Mouse (Mus musculus): ENCODE data around the gene Prr15. TPM values are rescaled to one million over a fixed set of nuclear protein-coding genes. Genes with fewer than 3 reads are reported as not detected.
A peak's percentile ranks its signal among the peaks of the same experiment; 100 is the strongest.

Gene Prr15
- total and polyA plus RNA-seq, 2 experiments from 2014 or later: 2.6 to 4.8 TPM

DNA sequence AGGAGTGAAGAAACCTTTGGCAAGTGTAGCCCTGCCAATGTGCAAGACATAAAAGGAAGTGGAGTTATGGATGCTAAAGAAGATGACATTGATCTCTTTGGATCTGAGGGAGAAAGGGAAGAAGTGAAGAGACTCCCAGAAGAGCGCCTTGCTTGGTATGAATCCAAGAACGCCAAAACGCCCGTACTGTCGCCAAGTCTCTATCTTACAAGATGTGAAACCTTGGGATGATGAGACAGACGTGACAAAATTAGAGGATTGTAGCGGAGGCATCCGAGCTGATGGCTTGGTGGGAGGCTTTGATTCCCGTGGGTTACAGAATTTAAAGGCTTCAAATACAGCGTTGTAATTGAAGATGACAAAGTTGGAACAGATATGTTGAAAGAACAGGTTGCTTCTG, 16.6 kb downstream of the Prr15 start:
- H3K27me3 ChIP-seq (ENCODE audit: insufficient read depth, low read length): no peaks in the 10 kb centered on the region
- H3K36me3 ChIP-seq (ENCODE audit: insufficient read depth): no peaks in the 10 kb centered on the region
- TF ChIP-seq CTCF (IDR thresholded peaks at IDR 0.05; ENCODE audit: low read depth): no peak
- WGBS: 63% methylated on average over 10 of the region's 10 CpGs
- DNase-seq: peak; percentile 36
- H3K9me3 ChIP-seq (ENCODE audit: low read length): no peaks in the 10 kb centered on the region
- H3K9ac ChIP-seq: no peak overlapping the region
- H3K4me2 ChIP-seq (ENCODE audit: low read depth): no peak overlapping the region
- no peak overlapping the region for H3K4me3 ChIP-seq (ENCODE audit: low read depth, low read length)
- H3K27ac ChIP-seq (ENCODE audit: low read depth, low read length): no peak overlapping the region
- peak; percentile 45 for ATAC-seq
- no peaks in the 10 kb centered on the region for H3K4me1 ChIP-seq (ENCODE audit: insufficient read depth)

DNA sequence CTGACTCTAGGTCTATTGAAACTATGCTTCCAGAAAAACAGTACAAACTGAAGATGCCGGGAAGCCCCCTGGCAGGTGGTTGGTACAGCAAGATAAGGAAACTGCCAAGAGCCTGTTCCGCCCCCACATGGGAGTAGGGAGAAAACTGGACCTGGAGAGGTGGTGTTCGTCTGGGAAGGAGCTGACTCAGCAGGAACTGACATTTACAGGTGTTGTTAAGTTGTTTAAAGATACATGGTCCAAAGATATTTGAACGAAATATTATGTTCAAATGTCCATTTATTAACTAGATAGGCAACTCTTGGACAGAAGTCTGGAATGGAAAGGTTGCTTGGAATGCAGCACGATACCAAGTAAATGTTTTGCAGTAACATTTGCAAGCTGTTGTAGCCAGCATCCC, 26.2 kb downstream of the Prr15 start:
- no peaks in the 10 kb centered on the region for H3K4me1 ChIP-seq (ENCODE audit: insufficient read depth)
- H3K9ac ChIP-seq: no peak overlapping the region
- no peak overlapping the region for H3K4me2 ChIP-seq (ENCODE audit: low read depth)
- H3K36me3 ChIP-seq (ENCODE audit: insufficient read depth): no peaks in the 10 kb centered on the region
- TF ChIP-seq CTCF (IDR thresholded peaks at IDR 0.05; ENCODE audit: low read depth): no peak
- WGBS: 83% methylated on average over 5 of the region's 5 CpGs
- DNase-seq (no peak), ATAC-seq (no peak)
- no peak overlapping the region for H3K4me3 ChIP-seq (ENCODE audit: low read depth, low read length)
- H3K27ac ChIP-seq (ENCODE audit: low read depth, low read length): no peak overlapping the region
- H3K27me3 ChIP-seq (ENCODE audit: insufficient read depth, low read length): no peaks in the 10 kb centered on the region
- H3K9me3 ChIP-seq (ENCODE audit: low read length): no peaks in the 10 kb centered on the region

DNA sequence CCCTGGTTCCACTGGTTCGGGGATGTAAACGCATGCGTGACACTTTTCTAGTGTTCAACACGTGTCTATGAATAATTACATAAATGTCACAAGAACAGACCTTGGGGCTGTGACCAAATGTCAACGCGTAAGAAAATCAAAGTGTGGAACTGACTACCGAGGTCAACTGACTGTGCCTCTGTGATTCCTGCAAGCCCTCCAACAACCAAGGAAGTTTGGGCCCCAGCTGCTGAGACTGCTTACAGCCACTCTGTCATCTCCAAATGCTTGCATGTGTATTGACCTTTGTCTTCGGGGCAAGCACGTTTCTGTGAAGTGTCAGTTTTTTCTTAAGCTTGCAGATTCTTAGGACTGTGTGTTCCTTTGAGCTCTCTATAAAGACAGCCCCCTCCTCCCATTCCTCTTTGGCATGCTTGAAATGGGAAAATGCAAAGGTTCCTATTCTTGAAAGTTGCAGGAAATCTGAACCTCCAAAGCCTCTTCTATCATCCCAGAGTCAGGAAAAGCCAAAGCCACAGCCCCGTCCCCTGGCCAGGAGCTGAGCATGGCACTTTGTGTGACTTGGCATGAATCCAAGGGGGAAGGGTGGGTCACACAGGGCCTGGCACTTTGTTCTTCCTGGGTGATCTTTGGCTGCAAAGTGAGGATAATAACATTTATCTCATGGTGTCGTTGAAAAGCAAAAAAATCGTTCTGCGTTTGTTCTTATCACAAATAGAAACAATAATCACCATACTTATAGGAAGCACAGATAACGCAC, 27.5 kb downstream of the Prr15 start:
- no peaks in the 10 kb centered on the region for H3K36me3 ChIP-seq (ENCODE audit: insufficient read depth)
- TF ChIP-seq CTCF (IDR thresholded peaks at IDR 0.05; ENCODE audit: low read depth): no peak
- H3K4me3 ChIP-seq (ENCODE audit: low read depth, low read length): no peak overlapping the region
- no peak overlapping the region for H3K4me2 ChIP-seq (ENCODE audit: low read depth)
- H3K4me1 ChIP-seq (ENCODE audit: insufficient read depth): no peaks in the 10 kb centered on the region
- no peaks in the 10 kb centered on the region for H3K9me3 ChIP-seq (ENCODE audit: low read length)
- no peak for DNase-seq
- ATAC-seq: no peak
- WGBS: 64% methylated on average over 14 of the region's 14 CpGs
- H3K9ac ChIP-seq: no peak overlapping the region
- no peak overlapping the region for H3K27ac ChIP-seq (ENCODE audit: low read depth, low read length)
- H3K27me3 ChIP-seq (ENCODE audit: insufficient read depth, low read length): no peaks in the 10 kb centered on the region

DNA sequence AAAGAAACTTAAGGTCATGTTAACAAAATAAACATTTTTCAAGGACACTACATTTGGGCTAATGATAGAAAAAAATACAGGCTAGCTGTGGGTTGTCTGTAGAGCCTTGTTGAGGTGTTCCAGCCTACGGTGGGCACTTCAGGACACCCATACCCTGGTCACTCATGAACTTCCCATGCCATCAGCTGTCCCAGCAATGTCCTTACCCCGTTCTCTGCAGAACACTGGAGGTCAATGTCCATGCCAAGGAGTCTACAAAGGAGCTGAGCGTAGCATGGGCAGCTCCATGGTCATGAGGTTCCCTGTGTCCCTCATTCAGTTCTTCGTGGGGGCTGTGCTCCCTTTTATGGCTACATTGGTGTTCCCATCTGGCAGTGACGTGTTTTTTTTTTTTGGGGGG, 28.1 kb downstream of the Prr15 start:
- no peak overlapping the region for H3K27ac ChIP-seq (ENCODE audit: low read depth, low read length)
- WGBS: 88% methylated on average over 5 of the region's 5 CpGs
- no peak overlapping the region for H3K4me3 ChIP-seq (ENCODE audit: low read depth, low read length)
- no peaks in the 10 kb centered on the region for H3K27me3 ChIP-seq (ENCODE audit: insufficient read depth, low read length)
- ATAC-seq (no peak), DNase-seq (no peak)
- H3K36me3 ChIP-seq (ENCODE audit: insufficient read depth): no peaks in the 10 kb centered on the region
- H3K9ac ChIP-seq: no peak overlapping the region
- no peaks in the 10 kb centered on the region for H3K4me1 ChIP-seq (ENCODE audit: insufficient read depth)
- no peak for TF ChIP-seq CTCF (IDR thresholded peaks at IDR 0.05; ENCODE audit: low read depth)
- no peak overlapping the region for H3K4me2 ChIP-seq (ENCODE audit: low read depth)
- no peaks in the 10 kb centered on the region for H3K9me3 ChIP-seq (ENCODE audit: low read length)

DNA sequence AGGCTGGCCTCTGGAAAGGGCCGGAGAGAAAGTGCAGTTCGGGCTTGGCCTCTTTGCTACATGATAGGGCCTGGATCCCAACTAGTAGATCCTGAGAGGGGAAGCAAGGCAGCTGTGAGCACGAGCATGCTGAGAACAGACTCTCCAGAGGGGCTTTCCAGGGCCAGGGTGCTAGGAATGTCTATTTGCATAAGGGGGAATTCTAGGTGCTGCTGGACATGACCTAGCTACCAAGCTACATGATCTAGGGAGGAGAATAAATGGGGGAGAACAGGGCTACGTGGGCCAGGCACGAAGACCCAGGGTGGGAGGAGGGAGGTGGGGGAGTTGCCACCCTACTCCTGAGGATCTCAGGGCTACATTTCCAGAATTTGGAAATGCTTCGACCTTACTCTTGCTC, 30.0 kb downstream of the Prr15 start:
- DNase-seq (no peak), ATAC-seq (no peak)
- TF ChIP-seq CTCF (IDR thresholded peaks at IDR 0.05; ENCODE audit: low read depth): no peak
- Histone ChIP-seq H3K9ac (no peak overlapping the region), H3K27ac (ENCODE audit: low read depth, low read length) (no peak overlapping the region), H3K4me2 (ENCODE audit: low read depth) (no peak overlapping the region), H3K4me1 (ENCODE audit: insufficient read depth) (no peaks in the 10 kb centered on the region), H3K36me3 (ENCODE audit: insufficient read depth) (no peaks in the 10 kb centered on the region), H3K9me3 (ENCODE audit: low read length) (no peaks in the 10 kb centered on the region), H3K4me3 (ENCODE audit: low read depth, low read length) (no peak overlapping the region), H3K27me3 (ENCODE audit: insufficient read depth, low read length) (no peaks in the 10 kb centered on the region)
- WGBS: 84% methylated on average over 6 of the region's 6 CpGs

DNA sequence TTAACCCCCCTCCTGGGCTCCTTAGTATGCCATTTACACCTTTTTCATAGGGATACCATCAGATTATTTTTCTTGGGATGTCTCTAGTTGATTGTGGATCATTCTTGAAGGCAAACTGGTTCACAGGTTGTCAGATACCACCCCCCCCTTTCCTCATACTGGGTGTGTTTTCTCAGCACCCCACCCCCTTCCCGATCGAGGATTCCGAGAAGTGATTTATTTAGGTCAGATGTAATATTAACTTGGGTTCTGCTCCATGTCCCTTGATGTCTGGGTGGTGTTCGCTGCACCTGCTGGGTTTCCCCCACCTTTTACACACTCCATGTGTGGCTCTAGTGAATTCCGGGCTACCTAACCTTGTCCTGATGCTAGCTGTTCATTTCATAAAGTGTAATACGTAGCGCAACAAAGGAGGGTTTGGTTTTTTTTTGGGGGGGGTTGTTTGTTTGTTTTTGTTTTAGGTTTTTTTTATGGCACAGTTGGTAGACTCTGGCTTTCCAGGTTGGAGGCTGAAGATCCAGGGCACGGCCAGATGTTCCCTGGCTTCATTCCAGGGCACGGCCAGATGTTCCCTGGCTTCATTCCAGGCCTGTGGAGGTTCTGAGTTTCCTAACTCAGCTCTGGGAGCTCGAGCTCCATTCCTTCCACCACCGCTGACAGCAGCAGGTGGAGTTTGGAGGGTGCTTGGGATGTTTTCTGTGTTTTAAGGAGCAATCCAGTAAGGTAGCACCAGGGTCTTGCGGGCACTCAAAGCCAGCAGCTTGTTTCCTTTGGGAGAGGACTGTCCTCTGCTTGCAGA, 37.1 kb downstream of the Prr15 start:
- no peaks in the 10 kb centered on the region for H3K27me3 ChIP-seq (ENCODE audit: insufficient read depth, low read length)
- no peak for TF ChIP-seq CTCF (IDR thresholded peaks at IDR 0.05; ENCODE audit: low read depth)
- WGBS: 85% methylated on average over 12 of the region's 12 CpGs
- ATAC-seq (no peak), DNase-seq (no peak)
- no peaks in the 10 kb centered on the region for H3K9me3 ChIP-seq (ENCODE audit: low read length)
- H3K27ac ChIP-seq (ENCODE audit: low read depth, low read length): no peak overlapping the region
- H3K36me3 ChIP-seq (ENCODE audit: insufficient read depth): no peaks in the 10 kb centered on the region
- H3K4me3 ChIP-seq (ENCODE audit: low read depth, low read length): no peak overlapping the region
- H3K4me2 ChIP-seq (ENCODE audit: low read depth): no peak overlapping the region
- H3K4me1 ChIP-seq (ENCODE audit: insufficient read depth): no peaks in the 10 kb centered on the region
- H3K9ac ChIP-seq: no peak overlapping the region

Data from forebrain, postnatal 0 days (tissue).